In genomic region chrX:73700472-73700871, GRCm38 (mm10) we compare ENCODE assay signal across 14 mouse cellular contexts. TPM values are rescaled to one million over a fixed set of nuclear protein-coding genes. Genes with fewer than 3 reads are reported as not detected.
DNase-seq lines count a peak whose midpoint lies in the region; ATAC-seq and TF ChIP-seq lines count a peak whose summit lies in the region.
"Had no signal": no experiment of that assay in that cellular context is flagged by ENCODE, and none has a peak within 500 bp of the region (broad histone marks: within the 10 kb centered on the region; RNA-seq: fewer than 3 reads in every experiment).

No protein-coding gene starts in this region.

- no peaks in the 10 kb centered on the region for H3K27me3 ChIP-seq in forebrain, postnatal 0 days (ENCODE audit: insufficient read depth, low read length)
- no peaks in the 10 kb centered on the region for H3K27me3 ChIP-seq in forebrain, embryonic 13.5 days
- H3K27me3 ChIP-seq in liver, embryonic 14.5 days (ENCODE audit: control insufficient read depth, insufficient read depth, low read length) = no peaks in the 10 kb centered on the region
- H3K27me3 ChIP-seq in liver, embryonic 12.5 days (replicated peaks) = no peaks in the 10 kb centered on the region
- H3K27me3 ChIP-seq: embryonic facial prominence, embryonic 15.5 days; heart, embryonic 12.5 days; limb, embryonic 13.5 days had no signal

- TF ChIP-seq EP300 in liver, embryonic 14.5 days (IDR thresholded peaks at IDR 0.05; ENCODE audit: low read depth) = no peak

- peak; percentile 44 for TF ChIP-seq CTCF in forebrain, postnatal 0 days (IDR thresholded peaks at IDR 0.05; ENCODE audit: low read depth)
- 0 out of 2 replicates have a peak, but pooled peaks have one; percentile 25 for TF ChIP-seq CTCF in liver, embryonic 14.5 days (IDR thresholded peaks at IDR 0.05; ENCODE audit: low read depth)

- no peak overlapping the region for H3K4me3 ChIP-seq in forebrain, postnatal 0 days (ENCODE audit: low read depth, low read length)
- no peak overlapping the region for H3K4me3 ChIP-seq in forebrain, embryonic 13.5 days
- H3K4me3 ChIP-seq in liver, embryonic 14.5 days (ENCODE audit: insufficient read depth in 1 of 2, low read depth in 2 of 2, low read length in 2 of 2) = no peak overlapping the region
- H3K4me3 ChIP-seq in liver, embryonic 12.5 days = no peak overlapping the region
- H3K4me3 ChIP-seq: embryonic facial prominence, embryonic 15.5 days; heart, embryonic 12.5 days; limb, embryonic 13.5 days had no signal

- no peak overlapping the region for H3K9ac ChIP-seq in forebrain, postnatal 0 days
- H3K9ac ChIP-seq in forebrain, embryonic 13.5 days = no peak overlapping the region
- H3K9ac ChIP-seq in liver, embryonic 14.5 days (replicated peaks) = no peak overlapping the region
- no peak overlapping the region for H3K9ac ChIP-seq in liver, embryonic 12.5 days
- H3K9ac ChIP-seq: embryonic facial prominence, embryonic 15.5 days; heart, embryonic 12.5 days; limb, embryonic 13.5 days had no signal

- no peaks in the 10 kb centered on the region for H3K9me3 ChIP-seq in forebrain, postnatal 0 days (ENCODE audit: low read length)
- no peaks in the 10 kb centered on the region for H3K9me3 ChIP-seq in forebrain, embryonic 13.5 days (replicated peaks)
- no peaks in the 10 kb centered on the region for H3K9me3 ChIP-seq in liver, embryonic 14.5 days (ENCODE audit: control insufficient read depth, low read length)
- H3K9me3 ChIP-seq in liver, embryonic 12.5 days (replicated peaks) = no peaks in the 10 kb centered on the region
- H3K9me3 ChIP-seq: embryonic facial prominence, embryonic 15.5 days; heart, embryonic 12.5 days; limb, embryonic 13.5 days had no signal

- H3K27ac ChIP-seq in forebrain, postnatal 0 days (ENCODE audit: low read depth, low read length) = no peak overlapping the region
- H3K27ac ChIP-seq in forebrain, embryonic 13.5 days = no peak overlapping the region
- no peak overlapping the region for H3K27ac ChIP-seq in liver, embryonic 14.5 days
- H3K27ac ChIP-seq in liver, embryonic 12.5 days = no peak overlapping the region
- H3K27ac ChIP-seq: embryonic facial prominence, embryonic 15.5 days; limb, embryonic 13.5 days had no signal

- H3K4me2 ChIP-seq in forebrain, postnatal 0 days (ENCODE audit: low read depth) = no peak overlapping the region
- H3K4me2 ChIP-seq in forebrain, embryonic 13.5 days = no peak overlapping the region
- no peak overlapping the region for H3K4me2 ChIP-seq in liver, embryonic 14.5 days (ENCODE audit: low read depth)
- no peak overlapping the region for H3K4me2 ChIP-seq in liver, embryonic 12.5 days
- H3K4me2 ChIP-seq: embryonic facial prominence, embryonic 15.5 days; heart, embryonic 12.5 days; limb, embryonic 13.5 days had no signal

- peak; percentile 16 for DNase-seq in forebrain, postnatal 0 days
- no peak for DNase-seq in liver, embryonic 14.5 days (ENCODE audit: low read depth in 3 of 3, low spot score in 3 of 3)
- peak; percentile 53 for DNase-seq in 416B (ENCODE audit: low read depth)
- DNase-seq in adipocyte (ENCODE audit: low spot score) = peak; percentile 40
- no peak for DNase-seq in adrenal gland, postnatal 4 days (ENCODE audit: low spot score in 2 of 2)
- DNase-seq in urinary bladder, postnatal 10 days (ENCODE audit: low spot score) = no peak
- DNase-seq: cerebellum, postnatal 25 days; lung, postnatal 14 days had no signal

- H3K4me1 ChIP-seq in forebrain, postnatal 0 days (ENCODE audit: insufficient read depth) = no peaks in the 10 kb centered on the region
- no peaks in the 10 kb centered on the region for H3K4me1 ChIP-seq in forebrain, embryonic 13.5 days
- H3K4me1 ChIP-seq in liver, embryonic 14.5 days (replicated peaks; ENCODE audit: control insufficient read depth in 2 of 2, insufficient read depth in 2 of 2, low read length in 1 of 2) = no peaks in the 10 kb centered on the region
- H3K4me1 ChIP-seq in liver, embryonic 12.5 days = no peaks in the 10 kb centered on the region
- H3K4me1 ChIP-seq: embryonic facial prominence, embryonic 15.5 days; heart, embryonic 12.5 days; limb, embryonic 13.5 days had no signal

- WGBS in forebrain, postnatal 0 days = 79% methylated on average over 1 of the region's 1 CpGs
- 79% methylated on average over 1 of the region's 1 CpGs for WGBS in forebrain, embryonic 13.5 days
- 72% methylated on average over 1 of the region's 1 CpGs for whole genome bisulfite sequencing in liver, embryonic 14.5 days (ENCODE audit: insufficient replicate concordance)
- 60% methylated on average over 1 of the region's 1 CpGs for WGBS in liver, embryonic 12.5 days (ENCODE audit: insufficient replicate concordance)

- H3K36me3 ChIP-seq in forebrain, postnatal 0 days (ENCODE audit: insufficient read depth) = no peaks in the 10 kb centered on the region; the same call in 1 of the 2 replicates
- H3K36me3 ChIP-seq in forebrain, embryonic 13.5 days (ENCODE audit: poor library complexity, severe bottlenecking) = peaks cover 10% of the 10 kb centered on the region
- H3K36me3 ChIP-seq in liver, embryonic 14.5 days (replicated peaks; ENCODE audit: control insufficient read depth, insufficient read depth, low read depth) = no peaks in the 10 kb centered on the region
- H3K36me3 ChIP-seq in liver, embryonic 12.5 days = peaks cover 49% of the 10 kb centered on the region

- no peak for ATAC-seq in forebrain, postnatal 0 days
- ATAC-seq in forebrain, embryonic 13.5 days = no peak
- no peak for ATAC-seq in liver, embryonic 14.5 days (ENCODE audit: insufficient read depth)
- ATAC-seq in liver, embryonic 12.5 days = no peak

RNA-seq across cellular contexts. Expression of gene Bcap31, which starts 15.5 kb away (rescaled TPM):
- 41.9 and 45.4 TPM in 2 replicates for total RNA-seq in forebrain, postnatal 0 days (2014; rRNA removed)
- 113 and 121 TPM in 2 replicates for polyA plus RNA-seq in forebrain, postnatal 0 days (2015; fragmentation: Nextera tagmentation; extraction: Ambion mirVana)
- polyA plus RNA-seq in forebrain, embryonic 13.5 days (2015; fragmentation: Nextera tagmentation; extraction: Ambion mirVana) = 111 and 115 TPM in 2 replicates
- 31.6 and 41.7 TPM in 2 replicates for polyA plus RNA-seq in liver, embryonic 14.5 days (2012; rRNA removed)
- polyA plus RNA-seq in liver, embryonic 14.5 days (2014; fragmentation: Nextera tagmentation; extraction: Ambion mirVana) = 136 and 137 TPM in 2 replicates
- 173 and 175 TPM in 2 replicates for polyA plus RNA-seq in liver, embryonic 12.5 days (2016; fragmentation: Nextera tagmentation; extraction: Ambion mirVana)
- 100 to 1,000 TPM; 175 to 197 TPM for total RNA-seq in adrenal gland, postnatal 4 days (2021)

RNA-seq across cellular contexts. Expression of gene Abcd1, which starts 15.9 kb away (rescaled TPM):
- total RNA-seq in forebrain, postnatal 0 days (2014; rRNA removed) = 11.7 and 13.8 TPM in 2 replicates
- 6.7 and 7.6 TPM in 2 replicates for polyA plus RNA-seq in forebrain, postnatal 0 days (2015; fragmentation: Nextera tagmentation; extraction: Ambion mirVana)
- 9.6 and 9.7 TPM in 2 replicates for polyA plus RNA-seq in forebrain, embryonic 13.5 days (2015; fragmentation: Nextera tagmentation; extraction: Ambion mirVana)
- 5.9 and 6.1 TPM in 2 replicates for polyA plus RNA-seq in liver, embryonic 14.5 days (2012; rRNA removed)
- 6.5 and 6.6 TPM in 2 replicates for polyA plus RNA-seq in liver, embryonic 14.5 days (2014; fragmentation: Nextera tagmentation; extraction: Ambion mirVana)
- 9.9 and 10.6 TPM in 2 replicates for polyA plus RNA-seq in liver, embryonic 12.5 days (2016; fragmentation: Nextera tagmentation; extraction: Ambion mirVana)
- total RNA-seq in adrenal gland, postnatal 4 days (2021) = 10 to 100 TPM; 28.9 to 29.6 TPM

RNA-seq across cellular contexts. Expression of gene Slc6a8, which starts 27.5 kb away (rescaled TPM):
- total RNA-seq in forebrain, postnatal 0 days (2014; rRNA removed) = 39.5 and 45.4 TPM in 2 replicates
- 3.9 and 5.8 TPM in 2 replicates for polyA plus RNA-seq in forebrain, postnatal 0 days (2015; fragmentation: Nextera tagmentation; extraction: Ambion mirVana)
- polyA plus RNA-seq in forebrain, embryonic 13.5 days (2015; fragmentation: Nextera tagmentation; extraction: Ambion mirVana) = 6.2 and 6.4 TPM in 2 replicates
- polyA plus RNA-seq in liver, embryonic 14.5 days (2012; rRNA removed) = 1.7 and 2.0 TPM in 2 replicates
- 0.29 and 0.34 TPM in 2 replicates for polyA plus RNA-seq in liver, embryonic 14.5 days (2014; fragmentation: Nextera tagmentation; extraction: Ambion mirVana)
- 1.3 and 1.8 TPM in 2 replicates for polyA plus RNA-seq in liver, embryonic 12.5 days (2016; fragmentation: Nextera tagmentation; extraction: Ambion mirVana)
- total RNA-seq in adrenal gland, postnatal 4 days (2021) = 10 to 100 TPM; 66.1 to 78.9 TPM
- total RNA-seq: monocyte, adult 5-6 weeks had no signal

RNA-seq across cellular contexts. Expression of gene Pnck, which starts 40.6 kb away (rescaled TPM):
- 104 and 117 TPM in 2 replicates for total RNA-seq in forebrain, postnatal 0 days (2014; rRNA removed)
- polyA plus RNA-seq in forebrain, postnatal 0 days (2015; fragmentation: Nextera tagmentation; extraction: Ambion mirVana) = 136 and 145 TPM in 2 replicates
- 57.5 and 66.5 TPM in 2 replicates for polyA plus RNA-seq in forebrain, embryonic 13.5 days (2015; fragmentation: Nextera tagmentation; extraction: Ambion mirVana)
- 0.89 and 0.93 TPM in 2 replicates for polyA plus RNA-seq in liver, embryonic 14.5 days (2012; rRNA removed)
- polyA plus RNA-seq in liver, embryonic 14.5 days (2014; fragmentation: Nextera tagmentation; extraction: Ambion mirVana) = 0.96 TPM in 2 replicates
- polyA plus RNA-seq in liver, embryonic 12.5 days (2016; fragmentation: Nextera tagmentation; extraction: Ambion mirVana) = 1.2 and 1.4 TPM in 2 replicates
- total RNA-seq in adrenal gland, postnatal 4 days (2021) = 10 to 100 TPM; 21.1 to 21.3 TPM
- total RNA-seq: monocyte, adult 5-6 weeks had no signal

RNA-seq across cellular contexts. Expression of gene Plxnb3, which starts 56.4 kb away (rescaled TPM):
- total RNA-seq in forebrain, postnatal 0 days (2014; rRNA removed) = 0.62 and 1.6 TPM in 2 replicates
- polyA plus RNA-seq in forebrain, postnatal 0 days (2015; fragmentation: Nextera tagmentation; extraction: Ambion mirVana) = 0.29 and 0.45 TPM in 2 replicates
- polyA plus RNA-seq in forebrain, embryonic 13.5 days (2015; fragmentation: Nextera tagmentation; extraction: Ambion mirVana) = 0.03 and 0.10 TPM in 2 replicates
- 0.26 and 0.31 TPM in 2 replicates for polyA plus RNA-seq in liver, embryonic 14.5 days (2012; rRNA removed)
- 0.08 and 0.14 TPM in 2 replicates for polyA plus RNA-seq in liver, embryonic 14.5 days (2014; fragmentation: Nextera tagmentation; extraction: Ambion mirVana)
- polyA plus RNA-seq in liver, embryonic 12.5 days (2016; fragmentation: Nextera tagmentation; extraction: Ambion mirVana) = 0.17 and 0.28 TPM in 2 replicates
- total RNA-seq in adrenal gland, postnatal 4 days (2021) = 1 to 10 TPM; 2.2 to 2.6 TPM

Comparison
In these comparisons a context has a peak if more than half of its experiments do, and no peak if none do; other contexts are left out.
1. DNase-seq: peak in forebrain, postnatal 0 days (single experiment), 416B (single experiment) and adipocyte (single experiment); none in liver, embryonic 14.5 days (0 of 3), adrenal gland, postnatal 4 days (0 of 2) and urinary bladder, postnatal 10 days (single experiment).